Mouse (Mus musculus) liver, adult 2 months (tissue): ENCODE results near the gene Hcfc1r1. TPM values are rescaled to one million over a fixed set of nuclear protein-coding genes. Genes with fewer than 3 reads are reported as not detected.

ENCODE experiments used
- DNase-seq: peaks from one replicate; pipeline ENCODE4 v3.0.0-alpha.2; 2011; ENCODE audit warnings: low read depth, low spot score; ENCODE audit errors: extremely low read depth
- H3K27ac ChIP-seq: fragments of 200-500 bp; replicated peaks from 2 replicates; pipeline ENCODE4 v1.5.1; 2012; ENCODE audit warnings: low read depth, mild to moderate bottlenecking, control low read depth, inconsistent platforms, low read length; ENCODE audit not compliant: insufficient read depth
- H3K27me3 ChIP-seq: fragments of 200-500 bp; 2 replicates; pipeline ENCODE4 v1.6.1; 2012; ENCODE audit warnings: mild to moderate bottlenecking, moderate library complexity, low read length, inconsistent platforms; ENCODE audit not compliant: control insufficient read depth, insufficient read depth
- H3K36me3 ChIP-seq: fragments of 200-500 bp; 2 replicates; pipeline ENCODE4 v1.6.1; 2012; ENCODE audit warnings: low read length, inconsistent platforms; ENCODE audit not compliant: control insufficient read depth, insufficient read depth
- H3K4me1 ChIP-seq: fragments of 200-500 bp; 2 replicates; pipeline ENCODE4 v1.6.1; 2011; ENCODE audit warnings: low read length; ENCODE audit not compliant: control insufficient read depth, insufficient read depth
- H3K4me3 ChIP-seq: fragments of 200-500 bp; 2 replicates; pipeline ENCODE4 v1.5.1; 2011; ENCODE audit warnings: low read depth, mild to moderate bottlenecking, control low read depth, low read length, moderate library complexity; ENCODE audit not compliant: insufficient read depth
- H3K79me2 ChIP-seq: fragments of 200-500 bp; 2 replicates; pipeline ENCODE4 v1.6.1; 2012; ENCODE audit warnings: inconsistent platforms, mild to moderate bottlenecking, low read length, moderate library complexity; ENCODE audit not compliant: control insufficient read depth, insufficient read depth
- H3K9ac ChIP-seq: fragments of 200-500 bp; 2 replicates; pipeline ENCODE4 v1.6.1; 2012; ENCODE audit warnings: low read depth, mild to moderate bottlenecking, control low read depth, inconsistent platforms, low read length
- CTCF ChIP-seq: fragments of 200-500 bp; IDR thresholded peaks from 2 replicates; pipeline ENCODE4 v1.5.1; 2011; ENCODE audit warnings: low read depth, low read length, control low read depth
- POLR2A ChIP-seq: fragments of 200-500 bp; IDR thresholded peaks from 2 replicates; pipeline ENCODE4 v1.6.1; 2011; ENCODE audit warnings: low read length, control low read depth; ENCODE audit not compliant: insufficient read depth; ENCODE audit errors: extremely low read depth
- WGBS: fragments of 180-500 bp; shearing (Covaris S2); methylation state at CpG from one replicate; pipeline ENCODE4 v1.1.7; 2018; 5-methylcytosine and 5-hydroxymethylcytosine counted together
- polyA plus RNA-seq: library from polyadenylated mRNA; depleted of rRNA; stranded (reverse); fragments of >200 nt; gene quantifications from 2 replicates; pipeline ENCODE4 v1.2.3, GENCODE M21; 2012
- total RNA-seq: library from RNA; depleted of rRNA; stranded (reverse); fragments of >200 nt; gene quantifications from 2 replicates; pipeline ENCODE4 v1.2.3, GENCODE M21; 2014

Gene Hcfc1r1
- total and polyA plus RNA-seq, 2 experiments = 9.3 to 142 TPM

DNA sequence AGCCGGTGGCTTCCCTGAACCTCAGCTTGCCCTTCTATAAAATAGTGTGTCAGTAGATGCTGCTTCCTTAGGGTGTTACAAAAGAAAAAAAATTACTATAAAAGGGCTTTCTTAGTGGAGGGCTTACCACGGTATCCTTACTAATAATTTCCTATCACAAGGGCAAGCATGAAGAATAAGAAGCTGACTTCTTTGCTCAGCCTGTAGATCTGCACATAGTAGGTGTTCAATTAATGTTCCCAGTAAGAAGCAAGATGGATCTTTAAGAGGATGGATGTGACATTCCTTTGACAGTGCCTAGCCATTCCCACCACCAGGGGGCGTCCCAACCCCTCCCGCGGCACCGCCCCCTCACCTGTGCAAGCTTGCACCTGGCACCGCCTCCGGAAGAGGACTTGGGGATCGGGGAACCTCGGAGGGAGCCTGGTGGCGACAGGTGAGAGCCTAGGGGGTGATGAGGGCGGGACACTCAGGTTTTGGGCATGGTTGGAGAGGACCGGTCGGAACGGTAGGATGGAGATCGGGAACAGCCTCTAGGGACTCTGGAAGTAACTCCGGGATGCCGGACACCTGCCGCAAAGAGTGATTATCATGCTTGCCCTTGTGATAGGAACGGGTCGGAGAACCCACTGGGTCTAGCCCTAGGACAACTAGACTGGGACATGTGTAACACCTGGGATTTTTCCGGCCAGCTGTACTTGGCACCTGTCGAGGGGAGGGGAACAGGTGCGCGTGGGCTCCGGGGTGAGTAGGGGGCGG is 13.1 kb upstream of the Hcfc1r1 start, which contains the start of gene Bicdl2:
Gene Bicdl2 (plus strand): TSS at position 390 of the 759 bp plus-strand sequence.
- Histone ChIP-seq H3K9ac (no peak within 1 kb of the TSS), H3K27ac (no peak within 1 kb of the TSS), H3K79me2 (no peaks in the 10 kb centered on the region), H3K4me1 (no peaks in the 10 kb centered on the region), H3K27me3 (0 out of 2 replicates have a peak, but pooled peaks cover 4% of the 10 kb centered on the region), H3K4me3 (peak within 1 kb of the TSS; percentile 39; the same call in 1 of the 2 replicates), H3K36me3 (no peaks in the 10 kb centered on the region)
- TF ChIP-seq CTCF = peak; percentile 84
- TF ChIP-seq POLR2A = no peak
- peak; percentile 12 for DNase-seq
- WGBS = 3% methylated on average over 27 of the region's 27 CpGs

GRCm38 (mm10) chr17:23660876-23661200 is 12.6 kb upstream of the Hcfc1r1 start:
- DNase-seq = no peak
- Histone ChIP-seq H3K4me3 (peak overlapping the region; percentile 7; the same call in 1 of the 2 replicates), H3K27ac (no peak overlapping the region), H3K36me3 (no peaks in the 10 kb centered on the region), H3K27me3 (0 out of 2 replicates have a peak, but pooled peaks cover 4% of the 10 kb centered on the region), H3K9ac (no peak overlapping the region), H3K4me1 (no peaks in the 10 kb centered on the region), H3K79me2 (no peaks in the 10 kb centered on the region)
- 2% methylated on average over 14 of the region's 14 CpGs for WGBS
- TF ChIP-seq POLR2A (no peak), CTCF (no peak)

DNA sequence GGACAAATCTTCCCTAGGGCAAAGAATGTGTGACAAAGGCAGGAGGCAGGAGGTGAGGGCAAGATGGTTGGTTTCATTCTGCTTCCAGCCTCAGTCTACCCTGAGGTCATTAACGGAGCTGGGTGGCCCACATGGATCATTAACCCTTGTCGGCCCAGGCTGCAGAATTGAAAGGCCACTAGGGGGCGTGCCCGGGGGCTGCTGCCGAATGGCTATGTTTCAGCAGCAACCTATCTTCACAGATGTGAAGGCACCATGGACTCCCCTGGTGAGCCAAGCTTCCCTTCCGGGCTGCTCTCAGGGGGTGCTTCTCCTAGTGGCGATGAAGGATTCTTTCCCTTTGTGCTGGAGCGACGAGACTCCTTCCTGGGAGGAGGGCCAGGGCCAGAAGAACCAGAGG is 11.9 kb upstream of the Hcfc1r1 start:
- TF ChIP-seq CTCF (peak; percentile 51), POLR2A (no peak)
- DNase-seq = no peak
- H3K27ac ChIP-seq = no peak overlapping the region
- no peaks in the 10 kb centered on the region for H3K79me2 ChIP-seq
- H3K36me3 ChIP-seq = no peaks in the 10 kb centered on the region
- no peak overlapping the region for H3K9ac ChIP-seq
- H3K27me3 ChIP-seq = 0 out of 2 replicates have a peak, but pooled peaks cover 4% of the 10 kb centered on the region
- no peaks in the 10 kb centered on the region for H3K4me1 ChIP-seq
- no peak overlapping the region for H3K4me3 ChIP-seq
- WGBS = 7% methylated on average over 9 of the region's 9 CpGs

- Histone ChIP-seq H3K36me3 (no peaks in the 10 kb centered on the region), H3K79me2 (no peaks in the 10 kb centered on the region), H3K9ac (no peak overlapping the region), H3K4me1 (no peaks in the 10 kb centered on the region), H3K27ac (no peak overlapping the region), H3K4me3 (no peak overlapping the region), H3K27me3 (0 out of 2 replicates have a peak, but pooled peaks cover 4% of the 10 kb centered on the region)
- TF ChIP-seq POLR2A (no peak), CTCF (peak; percentile 42)
- DNase-seq = peak; percentile 33
- WGBS = 24% methylated on average over 5 of the region's 5 CpGs
These were observed 8.8 kb upstream of the Hcfc1r1 start for GRCm38 (mm10) chr17:23664556-23665021.

DNA sequence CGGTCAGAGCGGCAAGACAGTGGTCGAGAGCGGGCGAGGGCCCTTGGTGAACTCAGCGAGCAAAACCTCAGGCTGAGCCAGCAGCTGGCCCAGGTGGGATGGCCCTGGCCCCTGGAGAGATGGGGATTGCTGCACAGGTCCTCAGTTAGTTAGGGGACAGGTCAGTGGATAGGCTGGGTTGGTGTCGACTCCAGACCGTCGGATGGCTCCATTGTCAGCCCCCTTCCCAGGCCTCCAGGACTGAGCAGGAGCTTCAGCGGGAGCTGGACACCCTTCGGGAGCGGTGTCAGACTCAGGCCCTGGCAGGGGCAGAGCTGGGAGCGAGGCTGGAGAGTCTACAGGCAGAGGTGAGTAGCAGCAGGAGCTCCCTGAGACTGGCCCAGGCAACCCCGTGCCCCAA is 7.9 kb upstream of the Hcfc1r1 start:
- Histone ChIP-seq H3K4me3 (no peak overlapping the region), H3K27ac (no peak overlapping the region), H3K27me3 (0 out of 2 replicates have a peak, but pooled peaks cover 4% of the 10 kb centered on the region), H3K79me2 (no peaks in the 10 kb centered on the region), H3K36me3 (no peaks in the 10 kb centered on the region), H3K4me1 (no peaks in the 10 kb centered on the region), H3K9ac (no peak overlapping the region)
- DNase-seq = no peak
- 89% methylated on average over 14 of the region's 14 CpGs for whole genome bisulfite sequencing
- TF ChIP-seq POLR2A = no peak
- TF ChIP-seq CTCF = no peak
